Mouse (Mus musculus): ENCODE results near the gene Fhit. TPM values are rescaled to one million over a fixed set of nuclear protein-coding genes. Genes with fewer than 3 reads are reported as not detected.

Gene Fhit
- polyA plus RNA-seq, 1 experiment from 2014 or later, result 8.1 TPM

GRCm38 (mm10) chr14:10364281-10364680, 797.6 kb downstream of the Fhit start:
- no peaks in the 10 kb centered on the region for H3K27me3 ChIP-seq (replicated peaks; ENCODE audit: control insufficient read depth, insufficient read depth, low read length)
- no peak overlapping the region for H3K4me3 ChIP-seq (ENCODE audit: low read depth, low read length)
- H3K4me1 ChIP-seq (ENCODE audit: control insufficient read depth, insufficient read depth, low read length), result no peaks in the 10 kb centered on the region
- ATAC-seq (no peak), DNase-seq (ENCODE audit: low spot score) (no peak)
- H3K27ac ChIP-seq (ENCODE audit: low read depth, low read length), result no peak overlapping the region
- H3K9me3 ChIP-seq (replicated peaks; ENCODE audit: control insufficient read depth, low read length), result no peaks in the 10 kb centered on the region
- no peak overlapping the region for H3K9ac ChIP-seq (ENCODE audit: low read length)
- no peaks in the 10 kb centered on the region for H3K36me3 ChIP-seq (ENCODE audit: control insufficient read depth, insufficient read depth, low read length)
- WGBS, result 50% methylated on average over 6 of the region's 6 CpGs
- H3K4me2 ChIP-seq (ENCODE audit: low read length), result no peak overlapping the region

GRCm38 (mm10) chr14:10363306-10363705, 798.5 kb downstream of the Fhit start:
- no peak for ATAC-seq
- no peak for DNase-seq (ENCODE audit: low spot score)
- H3K4me2 ChIP-seq (ENCODE audit: low read length), result no peak overlapping the region
- WGBS, result 74% methylated on average over 1 of the region's 1 CpGs
- H3K4me3 ChIP-seq (ENCODE audit: low read depth, low read length), result no peak overlapping the region
- H3K27me3 ChIP-seq (replicated peaks; ENCODE audit: control insufficient read depth, insufficient read depth, low read length), result no peaks in the 10 kb centered on the region
- no peak overlapping the region for H3K27ac ChIP-seq (ENCODE audit: low read depth, low read length)
- H3K9me3 ChIP-seq (replicated peaks; ENCODE audit: control insufficient read depth, low read length), result no peaks in the 10 kb centered on the region
- no peaks in the 10 kb centered on the region for H3K36me3 ChIP-seq (ENCODE audit: control insufficient read depth, insufficient read depth, low read length)
- H3K4me1 ChIP-seq (ENCODE audit: control insufficient read depth, insufficient read depth, low read length), result no peaks in the 10 kb centered on the region
- no peak overlapping the region for H3K9ac ChIP-seq (ENCODE audit: low read length)

GRCm38 (mm10) chr14:10345905-10346304, 815.9 kb downstream of the Fhit start:
- no peaks in the 10 kb centered on the region for H3K4me1 ChIP-seq (ENCODE audit: control insufficient read depth, insufficient read depth, low read length)
- no peak overlapping the region for H3K9ac ChIP-seq (ENCODE audit: low read length)
- no peaks in the 10 kb centered on the region for H3K27me3 ChIP-seq (replicated peaks; ENCODE audit: control insufficient read depth, insufficient read depth, low read length)
- H3K27ac ChIP-seq (ENCODE audit: low read depth, low read length), result no peak overlapping the region
- no peak overlapping the region for H3K4me3 ChIP-seq (ENCODE audit: low read depth, low read length)
- H3K4me2 ChIP-seq (ENCODE audit: low read length), result no peak overlapping the region
- DNase-seq (ENCODE audit: low spot score), result no peak
- H3K9me3 ChIP-seq (replicated peaks; ENCODE audit: control insufficient read depth, low read length), result no peaks in the 10 kb centered on the region
- ATAC-seq, result no peak
- no peaks in the 10 kb centered on the region for H3K36me3 ChIP-seq (ENCODE audit: control insufficient read depth, insufficient read depth, low read length)

- ATAC-seq, result no peak
- DNase-seq (ENCODE audit: low spot score), result no peak
- no peak overlapping the region for H3K27ac ChIP-seq (ENCODE audit: low read depth, low read length)
- no peaks in the 10 kb centered on the region for H3K4me1 ChIP-seq (ENCODE audit: control insufficient read depth, insufficient read depth, low read length)
- H3K9ac ChIP-seq (ENCODE audit: low read length), result no peak overlapping the region
- H3K4me3 ChIP-seq (ENCODE audit: low read depth, low read length), result no peak overlapping the region
- no peaks in the 10 kb centered on the region for H3K27me3 ChIP-seq (replicated peaks; ENCODE audit: control insufficient read depth, insufficient read depth, low read length)
- H3K36me3 ChIP-seq (ENCODE audit: control insufficient read depth, insufficient read depth, low read length), result no peaks in the 10 kb centered on the region
- H3K4me2 ChIP-seq (ENCODE audit: low read length), result no peak overlapping the region
- WGBS, result 94% methylated on average over 1 of the region's 1 CpGs
- H3K9me3 ChIP-seq (replicated peaks; ENCODE audit: control insufficient read depth, low read length), result no peaks in the 10 kb centered on the region
These were observed 817.8 kb downstream of the Fhit start for GRCm38 (mm10) chr14:10344064-10344463.

- H3K36me3 ChIP-seq (ENCODE audit: control insufficient read depth, insufficient read depth, low read length), result no peaks in the 10 kb centered on the region
- H3K4me1 ChIP-seq (ENCODE audit: control insufficient read depth, insufficient read depth, low read length), result no peaks in the 10 kb centered on the region
These were observed 845.1 kb downstream of the Fhit start for GRCm38 (mm10) chr14:10316764-10317163.

GRCm38 (mm10) chr14:10312190-10312589, 849.6 kb downstream of the Fhit start:
- no peak for DNase-seq (ENCODE audit: low spot score)
- H3K27me3 ChIP-seq (replicated peaks; ENCODE audit: control insufficient read depth, insufficient read depth, low read length), result no peaks in the 10 kb centered on the region
- H3K4me3 ChIP-seq (ENCODE audit: low read depth, low read length), result no peak overlapping the region
- H3K4me1 ChIP-seq (ENCODE audit: control insufficient read depth, insufficient read depth, low read length), result no peaks in the 10 kb centered on the region
- H3K9me3 ChIP-seq (replicated peaks; ENCODE audit: control insufficient read depth, low read length), result no peaks in the 10 kb centered on the region
- ATAC-seq, result no peak
- WGBS, result 86% methylated on average over 1 of the region's 1 CpGs
- H3K9ac ChIP-seq (ENCODE audit: low read length), result no peak overlapping the region
- no peak overlapping the region for H3K27ac ChIP-seq (ENCODE audit: low read depth, low read length)
- no peak overlapping the region for H3K4me2 ChIP-seq (ENCODE audit: low read length)
- H3K36me3 ChIP-seq (ENCODE audit: control insufficient read depth, insufficient read depth, low read length), result no peaks in the 10 kb centered on the region

More at GRCm38 (mm10) chr14:10316764-10317163, 845.1 kb downstream of the Fhit start:
- H3K9me3 ChIP-seq (replicated peaks; ENCODE audit: control insufficient read depth, low read length), result no peaks in the 10 kb centered on the region
- no peak overlapping the region for H3K4me2 ChIP-seq (ENCODE audit: low read length)
- no peaks in the 10 kb centered on the region for H3K27me3 ChIP-seq (replicated peaks; ENCODE audit: control insufficient read depth, insufficient read depth, low read length)
- DNase-seq (ENCODE audit: low spot score) (no peak), ATAC-seq (no peak)
- no peak overlapping the region for H3K27ac ChIP-seq (ENCODE audit: low read depth, low read length)
- H3K4me3 ChIP-seq (ENCODE audit: low read depth, low read length), result no peak overlapping the region
- no peak overlapping the region for H3K9ac ChIP-seq (ENCODE audit: low read length)
- 90% methylated on average over 3 of the region's 3 CpGs for WGBS

GRCm38 (mm10) chr14:10305286-10305685, 856.5 kb downstream of the Fhit start:
- Histone ChIP-seq H3K9me3 (replicated peaks; ENCODE audit: control insufficient read depth, low read length) (no peaks in the 10 kb centered on the region), H3K27me3 (replicated peaks; ENCODE audit: control insufficient read depth, insufficient read depth, low read length) (no peaks in the 10 kb centered on the region), H3K27ac (ENCODE audit: low read depth, low read length) (no peak overlapping the region)

GRCm38 (mm10) chr14:10301497-10301896, 860.3 kb downstream of the Fhit start:
- H3K4me2 ChIP-seq (ENCODE audit: low read length), result no peak overlapping the region
- H3K36me3 ChIP-seq (ENCODE audit: control insufficient read depth, insufficient read depth, low read length), result no peaks in the 10 kb centered on the region
- no peaks in the 10 kb centered on the region for H3K9me3 ChIP-seq (replicated peaks; ENCODE audit: control insufficient read depth, low read length)
- WGBS, result 63% methylated on average over 1 of the region's 1 CpGs
- H3K9ac ChIP-seq (ENCODE audit: low read length), result no peak overlapping the region
- H3K4me3 ChIP-seq (ENCODE audit: low read depth, low read length), result no peak overlapping the region
- DNase-seq (ENCODE audit: low spot score), result no peak
- no peak overlapping the region for H3K27ac ChIP-seq (ENCODE audit: low read depth, low read length)
- H3K27me3 ChIP-seq (replicated peaks; ENCODE audit: control insufficient read depth, insufficient read depth, low read length), result no peaks in the 10 kb centered on the region
- no peak for ATAC-seq
- H3K4me1 ChIP-seq (ENCODE audit: control insufficient read depth, insufficient read depth, low read length), result no peaks in the 10 kb centered on the region

More at GRCm38 (mm10) chr14:10305286-10305685, 856.5 kb downstream of the Fhit start:
- DNase-seq (ENCODE audit: low spot score) (no peak), ATAC-seq (no peak)
- Histone ChIP-seq H3K4me3 (ENCODE audit: low read depth, low read length) (no peak overlapping the region), H3K9ac (ENCODE audit: low read length) (no peak overlapping the region), H3K4me1 (ENCODE audit: control insufficient read depth, insufficient read depth, low read length) (no peaks in the 10 kb centered on the region), H3K4me2 (ENCODE audit: low read length) (no peak overlapping the region), H3K36me3 (ENCODE audit: control insufficient read depth, insufficient read depth, low read length) (no peaks in the 10 kb centered on the region)

- H3K27ac ChIP-seq (ENCODE audit: low read depth, low read length), result no peak overlapping the region
- no peaks in the 10 kb centered on the region for H3K9me3 ChIP-seq (replicated peaks; ENCODE audit: control insufficient read depth, low read length)
- H3K9ac ChIP-seq (ENCODE audit: low read length), result no peak overlapping the region
- H3K4me3 ChIP-seq (ENCODE audit: low read depth, low read length), result no peak overlapping the region
- no peak overlapping the region for H3K4me2 ChIP-seq (ENCODE audit: low read length)
- ATAC-seq (no peak), DNase-seq (ENCODE audit: low spot score) (no peak)
- H3K4me1 ChIP-seq (ENCODE audit: control insufficient read depth, insufficient read depth, low read length), result no peaks in the 10 kb centered on the region
- no peaks in the 10 kb centered on the region for H3K27me3 ChIP-seq (replicated peaks; ENCODE audit: control insufficient read depth, insufficient read depth, low read length)
- H3K36me3 ChIP-seq (ENCODE audit: control insufficient read depth, insufficient read depth, low read length), result no peaks in the 10 kb centered on the region
- 76% methylated on average over 3 of the region's 3 CpGs for WGBS
These were observed 860.9 kb downstream of the Fhit start for GRCm38 (mm10) chr14:10300914-10301313.

Measured in forebrain, embryonic 14.5 days (tissue).